Mouse (Mus musculus) urinary bladder, adult 18-20 months (tissue): ENCODE data around the gene Sel1l2.

ENCODE experiments used
- DNase-seq, 2 experiments: peaks; one replicate each; pipeline ENCODE4 v3.0.0; 2022; ENCODE audit warnings: low spot score in 2 of 2, mixed read lengths in 2 of 2

The Sel1l2 gene

GRCm38 (mm10) chr2:140389525-140389924 lies at the start of gene Sel1l2:
TSS of gene Sel1l2 (minus strand) at chr2:140389706.
- no peak for DNase-seq

- no peak for DNase-seq
Measured at GRCm38 (mm10) chr2:140439081-140439480, 49.6 kb upstream of the Sel1l2 start.

- DNase-seq: no peak
Measured at GRCm38 (mm10) chr2:140427283-140427682, 37.8 kb upstream of the Sel1l2 start.

GRCm38 (mm10) chr2:140425844-140426243 lies 36.3 kb upstream of the Sel1l2 start:
- no peak for DNase-seq

GRCm38 (mm10) chr2:140395744-140396231 lies 6.3 kb upstream of the Sel1l2 start:
- DNase-seq: peak; percentile 3 to 28

GRCm38 (mm10) chr2:140395179-140395578 lies 5.7 kb upstream of the Sel1l2 start, which contains the start of gene Macrod2:
TSS of gene Macrod2 (plus strand) at chr2:140395309.
- peak; percentile 92 to 97 for DNase-seq

GRCm38 (mm10) chr2:140364804-140365203 lies 24.7 kb downstream of the Sel1l2 start:
- DNase-seq: no peak

GRCm38 (mm10) chr2:140359905-140360304 lies 29.6 kb downstream of the Sel1l2 start:
- DNase-seq: no peak

- DNase-seq: no peak
Measured at GRCm38 (mm10) chr2:140342394-140342793, 47.1 kb downstream of the Sel1l2 start.

- no peak for DNase-seq
Measured at GRCm38 (mm10) chr2:140330508-140331306, 58.8 kb downstream of the Sel1l2 start.

GRCm38 (mm10) chr2:140302976-140303708 lies 86.4 kb downstream of the Sel1l2 start:
- DNase-seq: no peak

- DNase-seq: no peak
Measured at GRCm38 (mm10) chr2:140297155-140297554, 92.4 kb downstream of the Sel1l2 start.

- DNase-seq: no peak
Measured at GRCm38 (mm10) chr2:140293820-140294219, 95.7 kb downstream of the Sel1l2 start.

GRCm38 (mm10) chr2:140280808-140281207 lies 108.7 kb downstream of the Sel1l2 start:
- no peak for DNase-seq

- DNase-seq: no peak
Measured at GRCm38 (mm10) chr2:140255595-140256141, 133.8 kb downstream of the Sel1l2 start.

- DNase-seq: no peak
Measured at GRCm38 (mm10) chr2:140254256-140254655, 135.2 kb downstream of the Sel1l2 start.

GRCm38 (mm10) chr2:140243105-140243504 lies 146.4 kb downstream of the Sel1l2 start:
- DNase-seq: no peak

- DNase-seq: no peak
Measured at GRCm38 (mm10) chr2:140242398-140242797, 147.1 kb downstream of the Sel1l2 start.

GRCm38 (mm10) chr2:140237245-140237644 lies 152.3 kb downstream of the Sel1l2 start:
- DNase-seq: no peak

- no peak for DNase-seq
Measured at GRCm38 (mm10) chr2:140230295-140230694, 159.2 kb downstream of the Sel1l2 start.

- DNase-seq: no peak
Measured at GRCm38 (mm10) chr2:140220325-140220724, 169.2 kb downstream of the Sel1l2 start.

GRCm38 (mm10) chr2:140215965-140216364 lies 173.5 kb downstream of the Sel1l2 start:
- DNase-seq: no peak
